Mouse (Mus musculus) E14TG2a.4 (cell line): ENCODE results near the gene Syn3.

ENCODE experiments used
- CTCF ChIP-seq: conservative IDR thresholded peaks from 2 replicates; pipeline ENCODE4 v1.5.1; 2014; ENCODE audit warnings: low read length
- NANOG ChIP-seq: IDR thresholded peaks from 2 replicates; pipeline ENCODE4 v1.6.1; 2014; ENCODE audit warnings: borderline replicate concordance, low read length, mixed read lengths

DNA sequence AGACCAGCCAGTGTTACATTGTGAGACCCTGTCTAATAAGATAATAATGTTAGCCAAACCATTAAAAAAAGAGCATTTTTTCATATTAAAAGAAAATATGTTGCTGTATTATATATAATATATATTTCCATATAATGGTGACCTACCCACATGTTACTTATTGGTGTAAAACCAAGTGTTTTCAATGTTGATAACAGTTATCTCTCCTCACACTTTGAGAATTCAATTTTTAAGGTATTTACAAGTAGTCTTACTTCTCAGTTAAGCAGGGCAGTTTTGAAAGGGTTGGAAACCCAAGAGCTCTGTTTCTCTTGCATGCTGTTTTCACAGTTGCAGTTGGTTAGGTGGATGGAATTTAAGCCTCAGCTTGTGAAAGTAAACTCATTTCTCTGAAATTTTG lies 475.5 kb downstream of the Syn3 start:
- no peak for TF ChIP-seq CTCF
- no peak for TF ChIP-seq NANOG
